Mouse (Mus musculus): Measurements from ENCODE around the gene Tcf7l1.

Gene Tcf7l1

GRCm38 (mm10) chr6:72597083-72597874 lies 191.8 kb downstream of the Tcf7l1 start:
- no peak for DNase-seq (ENCODE audit: low read depth, low spot score)

- DNase-seq (ENCODE audit: low read depth, low spot score) = no peak
These were observed 195.1 kb downstream of the Tcf7l1 start for GRCm38 (mm10) chr6:72593914-72594313.

GRCm38 (mm10) chr6:72593011-72593803 lies 195.8 kb downstream of the Tcf7l1 start:
- no peak for DNase-seq (ENCODE audit: low read depth, low spot score)

- DNase-seq (ENCODE audit: low read depth, low spot score) = no peak
These were observed 198.9 kb downstream of the Tcf7l1 start for GRCm38 (mm10) chr6:72590111-72590510.

- no peak for DNase-seq (ENCODE audit: low read depth, low spot score)
These were observed 200.7 kb downstream of the Tcf7l1 start for GRCm38 (mm10) chr6:72588307-72588706.

GRCm38 (mm10) chr6:72586701-72587100 lies 202.4 kb downstream of the Tcf7l1 start:
- DNase-seq (ENCODE audit: low read depth, low spot score) = no peak

GRCm38 (mm10) chr6:72584154-72584553 lies 204.9 kb downstream of the Tcf7l1 start:
- no peak for DNase-seq (ENCODE audit: low read depth, low spot score)

GRCm38 (mm10) chr6:72583211-72583839 lies 205.7 kb downstream of the Tcf7l1 start:
- DNase-seq (ENCODE audit: low read depth, low spot score) = no peak

- no peak for DNase-seq (ENCODE audit: low read depth, low spot score)
These were observed 207.2 kb downstream of the Tcf7l1 start for GRCm38 (mm10) chr6:72581625-72582382.
